Mouse (Mus musculus) lung, adult 2 months (tissue): ENCODE measurements around the gene Cyth1. TPM values are rescaled to one million over a fixed set of nuclear protein-coding genes. Genes with fewer than 3 reads are reported as not detected.

Experiments used
- DNase-seq: peaks from one replicate; pipeline ENCODE4 v3.0.0; 2022
- H3K4me1 ChIP-seq: fragments of 200-500 bp; 2 replicates; pipeline ENCODE4 v1.6.1; 2011; ENCODE audit warnings: low read length; ENCODE audit not compliant: control insufficient read depth, insufficient read depth
- H3K4me3 ChIP-seq: fragments of 200-500 bp; replicated peaks from 2 replicates; pipeline ENCODE3; 2011; ENCODE audit warnings: low read depth, mild to moderate bottlenecking, control low read depth, low read length; ENCODE audit errors: extremely low read depth
- CTCF ChIP-seq: fragments of 200-500 bp; IDR thresholded peaks from 2 replicates; pipeline ENCODE4 v1.5.1; 2011; ENCODE audit warnings: mild to moderate bottlenecking, low read length, control low read depth; ENCODE audit not compliant: insufficient read depth
- POLR2A ChIP-seq: fragments of 200-500 bp; IDR thresholded peaks from 2 replicates; pipeline ENCODE4 v1.6.1; 2011; ENCODE audit warnings: low read depth, mild to moderate bottlenecking, control low read depth, low read length, borderline replicate concordance; ENCODE audit errors: extremely low read depth
- WGBS: fragments of 180-500 bp; shearing (Covaris S2); methylation state at CpG from one replicate; pipeline ENCODE4 v1.1.7; 2018; 5-methylcytosine and 5-hydroxymethylcytosine counted together
- polyA plus RNA-seq: library from polyadenylated mRNA; depleted of rRNA; stranded (reverse); fragments of >200 nt; gene quantifications from 2 replicates; pipeline ENCODE4 v1.2.3, GENCODE M21; 2012

The Cyth1 gene
- polyA plus RNA-seq, 1 experiment, result 23.1 TPM

DNA sequence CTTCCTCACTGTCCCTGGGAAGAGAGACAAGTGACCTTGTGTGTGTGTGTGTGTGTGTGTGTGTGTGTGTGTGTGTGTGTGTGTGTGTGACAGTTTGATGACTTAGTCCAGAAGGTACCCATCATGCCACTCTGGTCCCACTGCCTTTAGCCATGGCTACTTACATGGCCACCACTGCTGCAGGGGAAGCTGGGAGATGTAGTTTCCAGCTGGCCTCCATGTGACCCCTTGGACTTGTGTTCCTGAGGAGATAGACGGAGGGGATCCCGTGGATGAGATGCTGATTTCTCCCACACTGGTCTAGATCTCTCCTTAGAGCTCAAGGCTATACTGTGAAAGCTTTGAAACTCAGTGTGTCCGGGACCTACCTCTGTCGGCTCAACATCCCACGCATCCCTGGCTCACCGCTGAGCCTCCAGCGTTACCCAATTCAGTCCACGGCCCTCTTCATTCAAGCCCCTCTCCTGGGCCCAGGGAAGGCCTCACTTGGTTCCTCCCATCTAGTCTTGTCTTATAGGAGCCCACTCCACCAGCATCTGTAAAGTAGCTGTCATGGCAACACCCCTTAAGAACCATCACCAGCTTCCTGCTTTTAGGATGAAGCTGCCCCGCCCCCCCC, 115.2 kb downstream of the Cyth1 start:
- no peak for TF ChIP-seq CTCF
- TF ChIP-seq POLR2A, result no peak
- no peak for DNase-seq
- WGBS, result 66% methylated on average over 9 of the region's 9 CpGs
- H3K4me1 ChIP-seq, result no peaks in the 10 kb centered on the region
- H3K4me3 ChIP-seq, result no peak overlapping the region

DNA sequence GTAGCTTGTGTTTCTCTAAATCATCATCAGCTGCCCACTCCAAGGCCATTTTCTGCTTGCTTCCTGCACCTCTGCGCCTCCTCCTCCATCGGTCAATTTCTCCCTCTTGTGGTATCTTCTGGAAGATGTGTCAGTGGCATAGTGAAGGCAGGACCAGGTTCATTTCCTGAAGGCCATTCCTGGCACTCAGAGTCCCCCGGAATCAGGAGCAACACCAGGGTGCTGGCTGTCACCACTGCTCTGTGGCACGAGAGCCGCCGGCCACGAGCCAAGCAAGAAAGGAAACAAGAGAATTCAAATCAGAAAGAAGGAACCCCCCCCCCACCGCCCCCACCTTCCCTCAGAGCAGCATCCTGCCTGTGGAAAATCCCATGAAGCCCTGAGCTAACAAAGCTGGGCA, 116.3 kb downstream of the Cyth1 start:
- TF ChIP-seq CTCF (no peak), POLR2A (no peak)
- no peaks in the 10 kb centered on the region for H3K4me1 ChIP-seq
- WGBS, result 44% methylated on average over 8 of the region's 8 CpGs
- no peak for DNase-seq
- no peak overlapping the region for H3K4me3 ChIP-seq

DNA sequence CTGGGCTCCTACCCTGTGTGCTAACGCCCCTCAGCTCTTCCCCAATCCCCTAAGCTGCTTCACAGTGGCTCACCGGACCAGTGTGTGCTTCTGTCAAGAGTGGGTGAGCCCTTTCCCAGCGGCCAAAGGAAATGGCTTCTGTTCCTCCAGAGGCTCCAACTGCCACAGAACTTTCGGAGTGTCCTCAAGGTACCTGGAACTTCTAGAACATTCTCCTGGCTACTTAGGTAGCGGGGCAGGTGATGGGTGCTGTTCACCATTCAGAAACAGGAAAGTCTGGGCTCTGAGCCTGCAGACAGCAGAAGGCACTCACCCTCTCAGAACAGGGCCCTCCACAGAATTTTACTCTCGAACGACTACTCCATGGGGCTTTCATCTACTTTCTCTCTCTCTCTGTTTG, 117.9 kb downstream of the Cyth1 start, which contains the start of gene Dnah17:
Gene Dnah17, minus strand, starts transcription at position 101 of the 400 bp plus-strand sequence.
- H3K4me3 ChIP-seq, result no peak within 1 kb of the TSS
- no peaks in the 10 kb centered on the region for H3K4me1 ChIP-seq
- 84% methylated on average over 7 of the region's 7 CpGs for WGBS
- no peak for TF ChIP-seq POLR2A
- TF ChIP-seq CTCF, result no peak
- no peak for DNase-seq

DNA sequence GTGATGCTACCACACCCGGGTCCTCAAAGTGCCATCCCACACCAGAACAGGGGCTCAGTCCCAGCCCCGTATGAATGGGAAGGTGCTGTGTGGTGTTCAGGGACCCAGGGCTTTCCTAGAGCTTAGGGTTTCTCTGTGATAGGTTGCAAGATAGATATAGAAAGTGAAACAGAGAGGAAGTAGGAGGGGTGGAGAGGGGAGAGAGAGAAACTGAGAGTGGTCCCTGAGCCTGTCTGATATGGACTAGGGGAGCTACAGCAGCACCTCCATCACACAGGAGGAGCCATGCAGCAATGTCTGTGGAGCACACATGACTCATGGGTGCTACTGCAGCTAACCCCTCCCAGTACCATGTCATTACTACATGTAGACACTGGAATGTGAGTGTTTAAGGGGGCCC, 118.6 kb downstream of the Cyth1 start:
- WGBS, result 82% methylated on average over 2 of the region's 2 CpGs
- DNase-seq, result no peak
- no peaks in the 10 kb centered on the region for H3K4me1 ChIP-seq
- TF ChIP-seq POLR2A, result no peak
- TF ChIP-seq CTCF, result no peak
- no peak overlapping the region for H3K4me3 ChIP-seq

DNA sequence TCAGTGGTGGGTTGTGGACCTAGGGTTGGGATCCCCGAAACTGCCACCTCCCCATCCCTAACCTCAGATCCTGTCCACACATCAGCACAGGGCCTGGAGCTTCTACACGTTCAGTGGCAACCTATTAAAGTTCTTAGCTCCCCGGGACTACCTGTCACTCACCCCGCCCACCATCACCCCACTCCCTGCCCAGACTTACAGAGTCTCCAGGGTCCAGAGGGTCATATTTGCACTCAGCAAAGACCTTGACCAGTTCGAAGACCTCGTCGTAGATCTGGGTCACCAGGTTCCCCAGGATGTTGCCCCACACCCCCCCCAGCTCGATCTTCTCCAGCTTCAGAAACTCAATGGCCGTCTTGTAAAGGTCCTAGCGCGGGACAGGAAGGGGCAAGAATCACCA, 126.8 kb downstream of the Cyth1 start:
- DNase-seq, result no peak
- whole genome bisulfite sequencing, result 85% methylated on average over 11 of the region's 11 CpGs
- TF ChIP-seq CTCF (no peak), POLR2A (no peak)
- Histone ChIP-seq H3K4me1 (no peaks in the 10 kb centered on the region), H3K4me3 (no peak overlapping the region)

DNA sequence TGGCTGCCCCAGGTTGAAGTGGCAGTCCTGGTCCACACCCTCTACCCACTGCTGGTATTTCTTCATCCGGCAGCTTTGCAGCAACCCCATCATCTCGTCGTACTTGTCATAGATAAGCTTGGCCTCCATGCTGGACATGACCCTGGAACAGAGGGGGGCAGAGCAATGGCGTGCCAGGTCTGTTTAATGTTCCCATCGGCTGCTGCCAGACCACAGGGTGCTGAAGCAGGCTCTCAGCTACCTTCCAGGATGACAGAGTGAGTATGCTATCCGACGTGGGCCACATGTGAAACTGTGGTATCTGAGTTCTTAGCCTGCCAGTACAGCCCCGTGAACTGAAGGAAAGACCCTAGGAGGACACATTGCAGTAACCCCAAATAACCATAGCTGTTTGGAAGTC, 129.6 kb downstream of the Cyth1 start:
- TF ChIP-seq POLR2A (no peak), CTCF (no peak)
- WGBS, result 48% methylated on average over 8 of the region's 8 CpGs
- Histone ChIP-seq H3K4me3 (no peak overlapping the region), H3K4me1 (no peaks in the 10 kb centered on the region)
- DNase-seq, result no peak

DNA sequence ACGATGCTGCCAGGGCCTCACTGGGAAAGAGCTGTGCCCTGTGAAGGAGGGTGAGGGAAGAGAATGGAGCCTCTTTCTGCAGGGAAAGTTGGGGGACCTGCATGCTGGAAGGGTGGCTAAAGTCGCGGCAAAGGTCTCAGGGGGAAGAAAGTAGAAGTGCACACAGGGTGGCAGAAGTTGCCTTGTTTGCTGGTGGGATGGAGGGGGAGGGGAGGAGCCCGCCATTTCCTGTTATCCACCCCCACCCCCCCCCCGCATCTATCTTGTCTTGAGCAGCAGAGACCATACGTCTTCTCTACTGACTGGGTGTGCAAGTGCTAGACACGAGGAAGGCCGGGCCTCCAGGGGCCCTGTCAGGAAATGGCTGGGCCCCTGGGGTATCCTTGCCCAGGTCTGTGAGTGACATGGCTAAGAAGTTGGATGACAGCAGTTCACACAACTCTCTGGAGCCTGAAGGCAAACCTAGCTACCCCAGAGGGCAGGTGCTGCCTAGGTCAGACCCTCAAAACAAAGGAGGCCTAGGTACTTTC, 133.7 kb downstream of the Cyth1 start:
- no peak for TF ChIP-seq POLR2A
- TF ChIP-seq CTCF, result no peak
- WGBS, result 42% methylated on average over 8 of the region's 8 CpGs
- no peak for DNase-seq
- Histone ChIP-seq H3K4me1 (no peaks in the 10 kb centered on the region), H3K4me3 (no peak overlapping the region)

DNA sequence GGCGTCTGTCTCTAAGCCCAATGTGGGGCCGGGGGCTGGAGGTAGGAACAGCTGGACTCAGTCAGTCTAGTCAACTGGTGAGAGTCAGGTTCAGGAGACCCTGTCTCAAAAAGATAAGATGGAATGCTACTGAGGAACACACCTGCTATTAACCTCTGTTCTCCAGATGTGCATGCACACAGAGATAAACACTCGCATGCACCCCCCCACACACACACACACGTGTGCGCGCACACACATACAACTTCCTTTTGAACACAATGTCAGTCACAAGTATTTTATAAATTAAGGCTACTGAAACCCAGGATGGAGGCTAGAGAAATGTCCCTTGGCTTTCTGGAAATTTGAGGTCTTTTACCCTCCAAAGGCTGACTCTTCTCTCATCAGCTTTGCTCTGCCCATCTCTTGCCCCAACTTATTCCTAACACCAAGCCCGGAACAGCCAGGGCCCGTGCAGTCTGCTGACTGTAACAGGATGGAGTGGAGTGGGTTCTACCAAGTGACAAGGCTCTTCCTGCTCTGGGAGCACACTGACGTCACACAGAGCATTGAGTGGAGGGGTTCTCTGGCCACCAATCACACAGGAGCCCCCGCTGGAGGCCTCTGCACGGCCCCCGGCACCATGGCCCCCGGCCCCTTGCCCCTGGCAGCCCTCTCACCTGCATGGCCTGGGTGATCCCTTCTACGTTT, 134.7 kb downstream of the Cyth1 start:
- Histone ChIP-seq H3K4me1 (no peaks in the 10 kb centered on the region), H3K4me3 (no peak overlapping the region)
- WGBS, result 67% methylated on average over 14 of the region's 14 CpGs
- no peak for DNase-seq
- no peak for TF ChIP-seq CTCF
- TF ChIP-seq POLR2A, result no peak

DNA sequence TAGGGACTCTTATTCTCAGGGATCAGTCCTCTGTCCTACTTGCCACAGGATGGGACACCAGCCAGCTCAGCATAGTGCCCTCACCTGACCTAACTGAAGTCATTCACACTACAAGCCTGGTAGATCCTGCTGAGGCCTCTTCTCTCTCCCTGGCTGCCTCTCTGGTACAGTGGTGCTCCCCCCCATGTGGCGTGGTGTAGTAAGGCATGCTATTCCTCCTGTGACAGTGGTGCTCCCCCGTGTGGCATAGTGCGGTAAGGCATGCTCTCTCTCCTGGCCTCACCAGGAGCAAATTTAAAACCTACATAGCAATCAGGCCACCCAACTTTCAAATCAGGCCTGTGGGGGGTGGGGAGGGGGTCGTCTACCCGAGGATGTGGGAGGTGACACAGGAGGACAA, 144.4 kb downstream of the Cyth1 start:
- 2% methylated on average over 5 of the region's 5 CpGs for WGBS
- DNase-seq, result peak; percentile 82
- H3K4me3 ChIP-seq, result no peak overlapping the region
- TF ChIP-seq CTCF (peak; percentile 100), POLR2A (no peak)
- H3K4me1 ChIP-seq, result no peaks in the 10 kb centered on the region

DNA sequence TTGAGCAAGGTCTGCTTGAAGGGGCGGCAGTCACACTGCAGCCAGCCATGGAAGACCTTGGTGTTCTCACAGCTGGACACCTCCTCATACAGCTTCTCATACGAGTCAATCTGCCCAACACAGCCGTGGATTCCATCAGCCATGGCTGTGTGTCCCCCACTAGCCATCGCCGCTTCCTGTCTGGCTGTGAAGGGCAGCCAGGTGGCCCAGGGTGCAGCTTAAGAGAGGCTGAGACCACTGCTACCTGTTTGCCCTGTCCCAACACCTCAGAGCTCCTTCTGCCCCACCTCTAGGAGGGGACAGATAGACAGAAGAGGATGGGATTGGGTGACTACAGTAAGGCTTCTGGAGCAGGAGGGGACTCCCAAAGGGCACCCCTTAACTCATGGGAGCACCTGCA, 145.0 kb downstream of the Cyth1 start:
- peak; percentile 9 for DNase-seq
- no peak for TF ChIP-seq CTCF
- no peak for TF ChIP-seq POLR2A
- no peak overlapping the region for H3K4me3 ChIP-seq
- H3K4me1 ChIP-seq, result no peaks in the 10 kb centered on the region
- 88% methylated on average over 5 of the region's 5 CpGs for WGBS

DNA sequence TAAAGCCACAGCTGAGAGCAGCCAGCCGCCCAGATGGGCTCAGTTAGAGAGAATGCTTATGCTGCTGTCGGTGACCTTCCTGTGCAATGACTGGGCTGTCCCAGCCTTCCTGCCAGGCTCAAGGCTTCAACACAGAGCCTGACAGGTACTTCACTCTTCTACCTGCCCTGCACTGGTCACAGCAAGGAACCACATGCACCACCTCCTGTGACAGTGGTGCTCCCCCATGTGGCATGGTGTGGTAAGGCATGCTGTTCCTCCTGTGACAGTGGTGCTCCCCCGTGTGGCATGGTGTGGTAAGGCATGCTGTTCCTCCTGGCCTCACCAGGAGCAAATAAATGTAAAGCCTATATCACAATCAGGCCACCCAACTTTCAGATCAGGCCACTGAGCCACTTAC, 145.6 kb downstream of the Cyth1 start:
- WGBS, result 56% methylated on average over 3 of the region's 3 CpGs
- no peaks in the 10 kb centered on the region for H3K4me1 ChIP-seq
- DNase-seq, result peak; percentile 92
- no peak overlapping the region for H3K4me3 ChIP-seq
- TF ChIP-seq CTCF, result peak; percentile 100
- TF ChIP-seq POLR2A, result no peak; the same call in 1 of the 2 replicates
